ENCODE assay signal across 14 mouse cellular contexts in the genomic region with DNA sequence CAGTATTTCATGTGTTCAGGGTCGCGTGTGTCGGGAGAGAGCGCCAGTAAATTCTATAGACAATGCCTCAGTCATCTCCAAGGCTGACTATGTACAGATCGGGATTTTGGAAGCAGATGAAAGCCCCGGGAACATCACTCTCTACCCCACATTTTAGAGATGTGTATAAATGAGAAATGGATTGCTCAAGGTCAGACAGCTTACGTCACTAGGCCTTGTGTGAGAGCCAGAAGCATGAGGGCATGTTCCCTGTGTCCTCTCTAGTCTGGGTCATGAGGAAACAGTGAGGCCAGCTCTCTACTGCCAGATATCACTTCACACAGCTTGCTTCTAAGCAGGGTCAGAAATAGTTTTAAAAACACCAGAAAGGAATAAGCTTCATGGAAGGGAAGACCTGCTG.
"Had no signal": no experiment of that assay in that cellular context is flagged by ENCODE, and none has a peak within 500 bp of the region (broad histone marks: within the 10 kb centered on the region; RNA-seq: fewer than 3 reads in every experiment).

No protein-coding gene starts in this region.

- H3K9ac ChIP-seq: liver, embryonic 13.5 days; liver, postnatal 0 days; midbrain, embryonic 13.5 days; neural tube, embryonic 12.5 days; stomach, embryonic 15.5 days had no signal

- H3K27ac ChIP-seq: layer of hippocampus, adult 2 months; limb, embryonic 10.5 days; liver, embryonic 13.5 days; midbrain, embryonic 13.5 days; neural tube, embryonic 12.5 days; stomach, embryonic 15.5 days had no signal

- H3K4me2 ChIP-seq: liver, embryonic 13.5 days; midbrain, embryonic 13.5 days; neural tube, embryonic 12.5 days; stomach, embryonic 15.5 days had no signal

- H3K4me1 ChIP-seq: limb, embryonic 10.5 days; liver, embryonic 13.5 days; midbrain, embryonic 13.5 days; neural tube, embryonic 12.5 days; stomach, embryonic 15.5 days had no signal

- H3K9me3 ChIP-seq: limb, embryonic 10.5 days; liver, embryonic 13.5 days; stomach, embryonic 15.5 days had no signal

- H3K27me3 ChIP-seq: liver, embryonic 13.5 days; neural tube, embryonic 12.5 days; stomach, embryonic 15.5 days had no signal

- ATAC-seq: liver, postnatal 0 days; midbrain, embryonic 13.5 days had no signal

- H3K4me3 ChIP-seq: layer of hippocampus, adult 2 months; limb, embryonic 10.5 days; liver, embryonic 13.5 days; midbrain, embryonic 13.5 days; myocyte; neural tube, embryonic 12.5 days; stomach, embryonic 15.5 days had no signal

- DNase-seq: kidney, adult 18-20 months; kidney, postnatal 10 days; kidney, postnatal 4 days; liver, embryonic 13.5 days; liver, postnatal 0 days; right cerebral cortex, postnatal 4 days; thymus, adult 2 months; thymus, postnatal 25 days had no signal
